Mouse (Mus musculus) stomach, postnatal 0 days (tissue): ENCODE measurements around the gene AL732309.1. TPM values are rescaled to one million over a fixed set of nuclear protein-coding genes. Genes with fewer than 3 reads are reported as not detected.
A peak's percentile ranks its signal among the peaks of the same experiment; 100 is the strongest.
"Not testable (repeated sequence)": the region's sequence is repeated elsewhere in the genome, so short reads cannot be mapped to it uniquely, and the experiment has no call there.

ENCODE experiments used
- ATAC-seq: fragments of 200-750 bp; cut with Nextera tagmentation; 2 replicates; pipeline ENCODE4 v1.8.0; 2017; ENCODE audit not compliant: low FRiP score, low TSS enrichment
- DNase-seq: peaks from one replicate; pipeline ENCODE4 v3.0.0-alpha.2; 2016; ENCODE audit warnings: low spot score
- H3K27ac ChIP-seq: fragments of 300-500 bp; sonication (generic); replicated peaks from 2 replicates; pipeline ENCODE4 v1.5.1; 2014; ENCODE audit warnings: mild to moderate bottlenecking, control low read depth
- H3K27me3 ChIP-seq: fragments of 300-500 bp; sonication (generic); 2 replicates; pipeline ENCODE4 v1.6.1; 2014; ENCODE audit warnings: low read length; ENCODE audit not compliant: control insufficient read depth, insufficient read depth
- H3K36me3 ChIP-seq: fragments of 300-500 bp; sonication (generic); 2 replicates; pipeline ENCODE4 v1.6.1; 2014; ENCODE audit warnings: low read length, mixed read lengths; ENCODE audit not compliant: control insufficient read depth, insufficient read depth
- H3K4me1 ChIP-seq: fragments of 300-500 bp; sonication (generic); replicated peaks from 2 replicates; pipeline ENCODE4 v1.6.1; 2014; ENCODE audit warnings: antibody characterized with exemption; ENCODE audit not compliant: control insufficient read depth, insufficient read depth
- H3K4me2 ChIP-seq: fragments of 300-500 bp; sonication (generic); replicated peaks from 2 replicates; pipeline ENCODE4 v1.6.1; 2014; ENCODE audit warnings: low read depth, mild to moderate bottlenecking, control low read depth, moderate library complexity
- H3K4me3 ChIP-seq: fragments of 300-500 bp; sonication (generic); 2 replicates; pipeline ENCODE4 v1.5.1; 2014; ENCODE audit warnings: low read depth, low read length, control low read depth
- H3K9ac ChIP-seq: fragments of 300-500 bp; sonication (generic); 2 replicates; pipeline ENCODE4 v1.6.1; 2014; ENCODE audit warnings: mild to moderate bottlenecking, low read length, control low read depth, mixed read lengths
- H3K9me3 ChIP-seq: fragments of 300-500 bp; sonication (generic); 2 replicates; pipeline ENCODE4 v1.6.1; 2016; ENCODE audit warnings: low read length; ENCODE audit not compliant: control insufficient read depth
- CTCF ChIP-seq: IDR thresholded peaks from 2 replicates; pipeline ENCODE4 v1.5.1; 2016; ENCODE audit warnings: antibody characterized with exemption, low read depth, mild to moderate bottlenecking, moderate library complexity
- EP300 ChIP-seq: optimal IDR thresholded peaks from 2 replicates; pipeline ENCODE3; 2016; ENCODE audit warnings: antibody characterized with exemption
- WGBS: fragments of 180-500 bp; shearing (Covaris S2); extraction: QIAGEN DNeasy Blood & Tissue Kit; methylation state at CpG from one replicate; pipeline ENCODE4 v1.1.7; 2014; 5-methylcytosine and 5-hydroxymethylcytosine counted together
- polyA plus RNA-seq: library from polyadenylated mRNA; unstranded; fragments of >200 nt; fragmentation: Nextera tagmentation; extraction: Ambion mirVana; gene quantifications from 2 replicates; pipeline ENCODE4 v1.2.1, GENCODE M21; 2015

Gene AL732309.1
- polyA plus RNA-seq, 1 experiment from 2014 or later: 12.8 TPM

DNA sequence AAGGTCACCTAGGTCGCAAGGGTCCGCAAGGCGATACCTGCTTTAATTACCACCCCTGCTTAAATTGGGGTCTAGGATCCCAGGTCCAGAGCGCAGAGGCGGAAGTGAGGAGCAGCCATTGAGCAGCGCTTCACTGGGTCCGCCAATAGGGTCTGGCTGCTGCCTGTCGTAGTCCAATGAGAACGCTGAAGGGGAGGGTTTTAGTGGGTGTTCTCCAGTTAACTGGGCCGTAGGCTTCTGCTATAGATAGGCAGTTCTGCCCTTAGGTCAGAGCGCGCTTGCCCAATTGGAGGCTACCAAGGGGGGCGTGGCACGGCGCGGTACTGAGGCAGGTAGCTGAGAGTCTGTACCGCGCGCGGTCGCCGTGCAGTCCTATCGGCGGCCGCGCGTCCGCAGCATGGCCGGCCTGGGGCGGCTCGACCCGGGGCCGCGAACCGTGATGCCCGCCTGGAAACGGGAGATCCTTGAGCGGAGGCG, 15.7 kb upstream of the AL732309.1 start, which contains the start of gene Tprn:
Gene Tprn, plus strand, starts transcription at position 328 of the 477 bp plus-strand sequence.
- H3K27ac ChIP-seq: peak within 1 kb of the TSS; percentile 92
- peak; percentile 94 for ATAC-seq
- peak within 1 kb of the TSS; percentile 84 for H3K4me3 ChIP-seq
- TF ChIP-seq EP300 (peak; percentile 61), CTCF (0 out of 2 replicates have a peak, but pooled peaks have one; percentile 9)
- H3K36me3 ChIP-seq: no peaks in the 10 kb centered on the region
- H3K9ac ChIP-seq: peak within 1 kb of the TSS; percentile 83
- peak; percentile 97 for DNase-seq
- H3K9me3 ChIP-seq: no peaks in the 10 kb centered on the region
- H3K4me1 ChIP-seq: peaks cover 6% of the 10 kb centered on the region; the same call in 1 of the 2 replicates
- under 1% methylated on average over 33 of the region's 39 CpGs for WGBS
- no peaks in the 10 kb centered on the region for H3K27me3 ChIP-seq
- peak within 1 kb of the TSS; percentile 98 for H3K4me2 ChIP-seq

DNA sequence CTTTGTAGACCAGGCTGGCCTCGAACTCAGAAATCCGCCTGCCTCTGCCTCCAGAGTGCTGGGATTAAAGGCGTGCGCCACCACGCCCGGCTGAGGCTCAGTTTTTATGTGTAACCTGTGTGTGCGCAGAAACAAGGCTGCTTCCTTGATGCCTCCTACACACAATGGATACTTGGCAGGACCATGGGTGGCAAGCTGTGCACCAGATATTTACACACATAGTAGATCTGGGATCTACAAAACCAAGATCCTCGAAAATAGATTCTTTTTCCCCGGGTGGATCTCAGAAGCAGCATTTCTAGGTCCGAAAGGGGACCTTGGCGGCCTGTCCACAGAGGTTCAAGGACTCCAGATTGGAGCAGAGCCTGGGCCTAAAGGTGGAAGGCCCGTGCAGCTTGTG, 15.2 kb upstream of the AL732309.1 start:
- H3K9me3 ChIP-seq: no peaks in the 10 kb centered on the region
- 41% methylated on average over 12 of the region's 12 CpGs for WGBS
- H3K27me3 ChIP-seq: no peaks in the 10 kb centered on the region
- peak overlapping the region; percentile 84 for H3K4me3 ChIP-seq
- no peak for TF ChIP-seq EP300
- no peak for TF ChIP-seq CTCF
- DNase-seq (no peak), ATAC-seq (peak; percentile 4)
- H3K27ac ChIP-seq: peak overlapping the region; percentile 79
- peaks cover 6% of the 10 kb centered on the region; the same call in 1 of the 2 replicates for H3K4me1 ChIP-seq
- H3K36me3 ChIP-seq: no peaks in the 10 kb centered on the region
- H3K9ac ChIP-seq: peak overlapping the region; percentile 23; the same call in 1 of the 2 replicates
- H3K4me2 ChIP-seq: peak overlapping the region; percentile 98

DNA sequence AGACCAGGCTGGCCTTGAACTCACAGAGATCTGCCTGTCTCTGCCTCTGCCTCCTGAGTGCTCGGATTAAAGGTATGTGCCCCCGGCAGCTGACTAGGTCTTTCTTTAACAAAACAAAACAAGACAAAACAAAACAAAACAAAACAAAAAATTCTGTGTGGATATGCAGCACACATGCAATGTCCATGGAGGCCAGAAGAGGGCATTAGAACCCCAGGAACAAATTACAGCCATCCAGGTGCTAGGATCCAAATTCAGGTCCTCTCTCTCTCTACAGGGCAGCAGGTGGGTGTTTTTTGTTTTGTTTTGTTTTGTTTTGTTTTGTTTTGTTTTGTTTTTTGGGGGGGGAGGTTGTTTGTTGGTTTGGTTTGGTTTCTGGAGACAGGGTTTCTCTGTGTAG, 12.2 kb upstream of the AL732309.1 start:
- ATAC-seq: no peak
- H3K36me3 ChIP-seq: no peaks in the 10 kb centered on the region
- H3K27ac ChIP-seq: no peak overlapping the region
- WGBS: 71% methylated on average over 2 of the region's 2 CpGs
- H3K9me3 ChIP-seq: no peaks in the 10 kb centered on the region
- DNase-seq: no peak
- no peak overlapping the region for H3K9ac ChIP-seq
- no peak overlapping the region for H3K4me2 ChIP-seq
- TF ChIP-seq CTCF (peak; percentile 72), EP300 (no peak)
- H3K27me3 ChIP-seq: no peaks in the 10 kb centered on the region
- H3K4me3 ChIP-seq: no peak overlapping the region
- peaks cover 6% of the 10 kb centered on the region; the same call in 1 of the 2 replicates for H3K4me1 ChIP-seq

DNA sequence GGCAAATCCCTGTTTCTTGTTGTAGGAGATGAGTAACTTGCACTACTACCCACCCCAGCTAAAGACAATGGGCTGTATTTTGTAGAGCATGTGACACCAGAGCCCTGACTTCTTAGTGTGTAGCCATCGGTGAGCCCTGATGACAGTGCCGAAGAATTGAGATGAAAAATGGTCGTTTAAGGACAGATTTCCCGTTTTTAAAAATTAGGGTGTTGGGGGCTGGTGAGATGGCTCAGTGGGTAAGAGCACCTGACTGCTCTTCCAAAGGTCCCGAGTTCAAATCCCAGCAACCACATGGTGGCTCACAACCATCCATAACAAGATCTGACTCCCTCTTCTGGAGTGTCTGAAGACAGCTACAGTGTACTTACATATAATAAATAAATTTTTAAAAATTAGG, 10.6 kb upstream of the AL732309.1 start:
- not testable (repeated sequence) for ATAC-seq

DNA sequence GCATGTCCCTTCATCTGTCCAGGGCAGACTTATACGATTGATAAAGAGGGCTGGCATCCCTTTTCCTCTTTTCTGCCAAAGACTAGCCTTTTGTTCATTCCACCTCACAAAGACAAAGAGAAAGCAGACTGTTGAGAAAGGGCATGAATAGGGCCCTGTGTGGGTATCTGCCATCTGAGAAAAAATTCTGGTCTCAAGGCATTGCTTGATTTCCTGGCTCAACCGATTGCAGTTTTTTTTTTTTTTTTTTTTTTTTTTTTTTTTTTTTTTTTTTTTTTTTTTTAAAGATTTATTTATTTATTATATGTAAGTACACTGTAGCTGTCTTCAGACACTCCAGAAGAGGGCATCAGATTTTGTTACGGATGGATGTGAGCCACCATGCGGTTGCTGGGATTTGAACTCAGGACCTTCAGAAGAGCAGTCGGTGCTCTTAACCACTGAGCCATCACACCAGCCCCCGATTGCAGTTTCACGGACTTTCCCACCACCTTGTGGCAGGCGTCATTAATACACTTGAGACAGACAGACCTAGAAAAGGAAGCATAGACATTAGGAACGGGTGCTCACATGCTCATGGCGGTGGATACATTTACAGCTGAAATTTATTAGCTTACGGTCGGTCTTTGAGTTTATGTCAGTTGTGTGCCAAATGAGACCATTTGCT, 9.9 kb upstream of the AL732309.1 start:
- not testable (repeated sequence) for H3K27me3 ChIP-seq
- WGBS: 50% methylated on average over 11 of the region's 12 CpGs
- peak overlapping the region; percentile 93; the same call in 1 of the 2 replicates for H3K9ac ChIP-seq

More for the DNA sequence above, 10.6 kb upstream of the AL732309.1 start:
- H3K27ac ChIP-seq, H3K4me3 ChIP-seq, H3K36me3 ChIP-seq, H3K9me3 ChIP-seq, H3K27me3 ChIP-seq, H3K9ac ChIP-seq, H3K4me1 ChIP-seq, H3K4me2 ChIP-seq, DNase-seq: not testable (repeated sequence)
- 86% methylated on average over 5 of the region's 5 CpGs for WGBS

DNA sequence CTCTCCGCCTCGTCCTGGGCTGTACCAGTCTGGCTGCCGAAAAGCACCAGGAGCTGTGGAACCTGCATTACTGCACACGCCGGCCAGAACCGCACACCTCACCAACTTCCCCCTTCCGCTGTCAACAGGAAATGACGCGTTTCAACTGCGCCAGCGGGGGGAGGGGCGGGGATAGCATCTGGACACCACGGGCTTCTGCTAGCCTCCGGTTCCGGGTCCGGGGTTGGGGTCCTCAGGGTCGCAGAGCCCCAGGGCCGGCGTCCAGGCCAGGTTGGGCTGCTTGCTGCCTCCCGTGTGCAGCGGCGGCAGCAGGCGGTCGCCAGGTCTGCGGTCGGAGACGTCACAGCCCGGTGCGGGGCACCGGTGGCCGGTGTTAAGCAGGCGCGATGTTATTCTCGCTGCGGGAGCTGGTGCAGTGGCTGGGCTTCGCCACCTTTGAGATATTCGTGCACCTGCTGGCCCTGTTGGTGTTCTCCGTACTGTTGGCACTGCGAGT, 8.7 kb upstream of the AL732309.1 start, which contains the start of gene Tmem203:
Gene Tmem203, plus strand, starts transcription at position 156 of the 496 bp plus-strand sequence.
- Histone ChIP-seq H3K27me3 (no peaks in the 10 kb centered on the region), H3K9me3 (no peaks in the 10 kb centered on the region), H3K4me1 (no peaks in the 10 kb centered on the region), H3K4me2 (peak within 1 kb of the TSS; percentile 89), H3K27ac (peak within 1 kb of the TSS; percentile 92), H3K4me3 (peak within 1 kb of the TSS; percentile 99), H3K36me3 (peaks cover 6% of the 10 kb centered on the region; the same call in 1 of the 2 replicates), H3K9ac (peak within 1 kb of the TSS; percentile 93)
- under 1% methylated on average over 38 of the region's 39 CpGs for WGBS
- no peak for TF ChIP-seq CTCF
- TF ChIP-seq EP300: peak; percentile 37
- ATAC-seq (peak; percentile 90), DNase-seq (peak; percentile 96)

More for the DNA sequence above, 9.9 kb upstream of the AL732309.1 start:
- peak overlapping the region; percentile 92; the same call in 1 of the 2 replicates for H3K27ac ChIP-seq
- peak; percentile 70 for TF ChIP-seq CTCF
- not testable (repeated sequence) for H3K36me3 ChIP-seq, H3K4me1 ChIP-seq, ATAC-seq, H3K9me3 ChIP-seq
- H3K4me2 ChIP-seq: peak overlapping the region; percentile 89
- peak overlapping the region; percentile 99 for H3K4me3 ChIP-seq
- DNase-seq: peak; percentile 76
